Mouse (Mus musculus) limb, embryonic 10.5 days (tissue): Measurements from ENCODE around the gene Klhl18. TPM values are rescaled to one million over a fixed set of nuclear protein-coding genes. Genes with fewer than 3 reads are reported as not detected.
A peak's percentile ranks its signal among the peaks of the same experiment; 100 is the strongest.

Experiments used
- DNase-seq: peaks from one replicate; pipeline ENCODE4 v3.0.0-alpha.2; 2017; ENCODE audit warnings: low spot score
- H3K27ac ChIP-seq: fragments of 300-500 bp; sonication (generic); 2 replicates; pipeline ENCODE4 v1.5.1; 2016; ENCODE audit warnings: mild to moderate bottlenecking
- H3K27me3 ChIP-seq: fragments of 300-500 bp; sonication (generic); 2 replicates; pipeline ENCODE4 v1.6.1; 2016; ENCODE audit warnings: low read depth, mild to moderate bottlenecking; ENCODE audit not compliant: poor library complexity, severe bottlenecking
- H3K36me3 ChIP-seq: fragments of 300-500 bp; sonication (generic); 2 replicates; pipeline ENCODE4 v1.6.1; 2016; ENCODE audit warnings: mild to moderate bottlenecking, moderate library complexity
- H3K4me1 ChIP-seq: fragments of 300-500 bp; sonication (generic); 2 replicates; pipeline ENCODE4 v1.6.1; 2016
- H3K4me3 ChIP-seq: fragments of 300-500 bp; sonication (generic); 2 replicates; pipeline ENCODE4 v1.5.1; 2016; ENCODE audit warnings: mild to moderate bottlenecking, moderate library complexity
- H3K9me3 ChIP-seq: fragments of 300-500 bp; sonication (generic); replicated peaks from 2 replicates; pipeline ENCODE4 v1.6.1; 2016; ENCODE audit warnings: mild to moderate bottlenecking
- WGBS: fragments of 180-500 bp; shearing (Covaris S2); methylation state at CpG from one replicate; pipeline ENCODE4 v1.1.7; 2016; 5-methylcytosine and 5-hydroxymethylcytosine counted together
- polyA plus RNA-seq: library from polyadenylated mRNA; unstranded; fragments of >200 nt; fragmentation: Nextera tagmentation; extraction: Ambion mirVana; gene quantifications from 2 replicates; pipeline ENCODE4 v1.2.1, GENCODE M21; 2016

Gene Klhl18
- polyA plus RNA-seq, 1 experiment from 2014 or later, result 8.5 TPM

DNA sequence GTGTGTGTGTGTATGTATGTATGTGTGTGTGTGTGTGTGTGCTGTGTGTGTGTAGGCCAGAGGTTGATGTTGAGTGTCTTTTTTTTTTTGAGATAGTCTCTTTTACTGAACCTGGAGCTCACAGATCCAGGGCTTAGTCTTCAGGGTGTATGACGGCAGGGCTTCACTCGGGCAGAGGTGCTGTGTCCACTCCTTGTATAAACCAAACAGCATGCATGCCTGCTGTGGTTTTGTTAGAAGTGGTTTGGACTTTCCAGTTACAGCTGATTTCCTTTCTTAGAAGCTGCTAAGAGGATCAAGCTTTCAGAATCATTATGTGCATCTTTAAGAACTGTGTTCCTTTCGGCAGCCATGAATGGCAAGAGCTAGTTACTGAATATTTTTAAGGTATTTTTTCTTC is 18.6 kb downstream of the Klhl18 start:
- no peaks in the 10 kb centered on the region for H3K27me3 ChIP-seq
- no peaks in the 10 kb centered on the region for H3K9me3 ChIP-seq
- DNase-seq, result no peak
- H3K27ac ChIP-seq, result no peak overlapping the region
- no peak overlapping the region for H3K4me3 ChIP-seq
- peaks cover 4% of the 10 kb centered on the region for H3K36me3 ChIP-seq
- WGBS, result 94% methylated on average over 3 of the region's 3 CpGs
- no peaks in the 10 kb centered on the region for H3K4me1 ChIP-seq

DNA sequence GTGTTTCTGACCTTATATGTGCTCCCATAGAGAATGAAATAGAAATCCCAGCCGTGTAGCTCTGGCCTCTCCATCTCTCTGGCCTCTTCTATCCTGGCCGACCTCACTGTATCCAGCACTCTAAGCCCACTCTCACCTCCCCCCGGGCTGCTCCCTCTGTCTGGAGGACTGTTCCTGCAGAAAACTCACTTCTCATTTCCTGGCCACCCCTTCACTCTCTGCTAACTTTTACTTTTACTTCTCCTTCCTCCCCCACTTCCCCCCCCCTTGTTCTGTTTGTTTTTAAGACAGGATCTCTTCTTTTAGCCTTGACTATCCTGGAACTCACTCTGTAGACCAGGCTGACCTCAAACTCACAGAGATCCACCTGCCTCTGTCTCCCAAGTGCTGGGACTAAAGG is 24.0 kb downstream of the Klhl18 start:
- Histone ChIP-seq H3K9me3 (no peaks in the 10 kb centered on the region), H3K4me1 (peaks cover 6% of the 10 kb centered on the region), H3K27ac (no peak overlapping the region), H3K4me3 (no peak overlapping the region), H3K27me3 (no peaks in the 10 kb centered on the region), H3K36me3 (peaks cover 18% of the 10 kb centered on the region)
- DNase-seq, result no peak
- WGBS, result 85% methylated on average over 3 of the region's 3 CpGs

DNA sequence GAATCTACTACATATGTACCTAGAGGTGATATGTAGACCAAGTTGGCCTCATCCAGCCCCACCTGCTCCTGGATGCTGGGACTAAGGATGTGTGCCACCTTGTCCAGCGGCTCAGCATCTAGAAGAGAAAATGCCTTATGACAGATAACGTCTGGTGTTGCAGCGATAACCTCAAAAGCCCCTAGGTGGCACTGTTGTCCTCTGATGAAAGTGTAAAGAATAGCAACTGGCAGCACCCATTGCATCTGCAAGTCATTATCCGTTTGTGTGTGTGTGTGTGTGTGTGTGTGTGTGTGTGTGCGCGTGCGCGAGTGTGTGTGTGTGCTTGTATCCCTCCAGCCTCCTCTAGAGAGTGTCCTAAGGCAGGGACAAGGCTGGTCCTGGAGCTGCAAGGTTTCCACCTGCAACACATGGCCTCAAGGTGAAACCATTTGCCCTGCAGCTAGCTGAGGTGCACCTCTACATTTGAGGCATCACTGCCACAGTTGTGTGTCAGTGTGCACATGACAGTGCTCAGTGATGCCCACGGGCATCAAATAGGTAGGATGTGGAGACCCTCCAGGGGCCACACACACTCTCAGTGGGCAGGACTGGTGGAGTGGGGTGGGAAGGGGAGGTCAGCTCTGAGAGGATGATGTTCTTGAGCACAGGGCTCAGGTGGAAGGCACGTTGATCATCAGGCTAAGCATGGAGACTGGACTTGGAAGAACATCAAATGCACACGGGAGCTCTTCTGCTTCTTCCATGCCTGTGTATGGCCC is 27.5 kb downstream of the Klhl18 start:
- peak overlapping the region; percentile 65 for H3K27ac ChIP-seq
- WGBS, result 36% methylated on average over 11 of the region's 11 CpGs

DNA sequence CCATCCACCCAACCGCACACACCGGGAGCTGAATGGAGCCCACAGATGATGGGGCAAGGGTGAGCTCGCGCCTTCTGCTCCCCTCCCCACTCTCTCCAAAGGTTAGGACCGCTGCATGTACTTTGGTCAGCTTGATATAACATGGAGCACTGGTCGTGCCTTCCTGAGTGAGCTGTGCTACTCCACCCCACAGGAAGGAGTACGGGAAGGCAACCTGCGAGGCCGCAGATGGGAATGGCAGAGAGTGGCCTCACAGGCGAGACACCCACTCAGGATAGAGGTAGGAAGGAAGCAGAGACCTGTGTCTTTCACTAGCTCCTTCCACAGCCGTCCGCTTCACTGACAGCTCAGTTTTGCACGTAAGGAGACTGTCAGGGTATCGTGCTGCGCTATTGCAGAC is 28.1 kb downstream of the Klhl18 start:
- WGBS, result 86% methylated on average over 15 of the region's 15 CpGs
- DNase-seq, result no peak
- Histone ChIP-seq H3K4me3 (no peak overlapping the region), H3K27ac (no peak overlapping the region), H3K9me3 (no peaks in the 10 kb centered on the region), H3K27me3 (no peaks in the 10 kb centered on the region), H3K4me1 (peaks cover 6% of the 10 kb centered on the region), H3K36me3 (peaks cover 24% of the 10 kb centered on the region)

More for the DNA sequence above, 27.5 kb downstream of the Klhl18 start:
- Histone ChIP-seq H3K36me3 (peaks cover 18% of the 10 kb centered on the region), H3K4me1 (peaks cover 6% of the 10 kb centered on the region), H3K9me3 (no peaks in the 10 kb centered on the region), H3K4me3 (no peak overlapping the region), H3K27me3 (no peaks in the 10 kb centered on the region)
- DNase-seq, result peak; percentile 87

DNA sequence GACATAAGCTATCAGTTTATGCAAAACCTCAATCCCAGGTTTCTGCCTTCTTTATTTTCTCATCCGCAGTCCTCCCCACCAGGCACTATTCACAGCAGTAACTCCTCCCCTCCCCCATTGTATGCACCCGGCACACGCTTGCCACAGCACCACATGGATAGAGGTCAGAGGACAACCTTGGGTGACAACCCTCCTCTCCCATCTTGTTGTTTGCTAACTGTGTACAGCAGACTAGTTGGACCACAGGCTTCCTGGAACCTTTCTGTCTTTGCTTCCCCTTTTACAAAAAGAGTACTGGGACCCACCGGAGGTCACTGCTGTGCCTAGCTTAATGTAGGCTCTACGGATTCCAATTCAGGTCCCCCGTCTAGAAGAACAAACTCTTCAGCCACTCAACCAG is 35.9 kb downstream of the Klhl18 start:
- DNase-seq, result no peak
- Histone ChIP-seq H3K27me3 (no peaks in the 10 kb centered on the region), H3K4me3 (no peak overlapping the region), H3K9me3 (no peaks in the 10 kb centered on the region), H3K36me3 (peaks cover 26% of the 10 kb centered on the region), H3K27ac (no peak overlapping the region), H3K4me1 (no peaks in the 10 kb centered on the region)
- WGBS, result 91% methylated on average over 6 of the region's 6 CpGs

DNA sequence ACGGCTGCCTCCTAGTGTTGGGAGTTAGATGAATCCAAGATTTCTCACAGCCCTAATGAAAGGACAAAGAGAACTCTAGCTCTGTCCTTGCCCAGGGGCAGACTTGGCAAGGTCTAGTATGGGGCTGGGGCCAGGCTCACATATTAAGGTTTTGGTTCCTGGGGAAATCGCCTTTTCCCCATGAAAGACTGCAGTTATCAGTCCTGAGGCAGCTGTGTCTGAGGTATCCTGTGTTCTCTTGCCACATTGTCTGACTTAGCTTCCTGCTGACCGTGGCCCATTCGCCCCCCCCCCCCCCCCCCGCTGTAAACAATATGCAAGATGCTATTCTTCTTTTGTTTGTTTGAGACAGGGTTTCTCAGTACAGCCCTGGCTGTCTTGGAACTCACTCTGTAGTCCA is 36.4 kb downstream of the Klhl18 start:
- WGBS, result 67% methylated on average over 5 of the region's 5 CpGs
- Histone ChIP-seq H3K27me3 (no peaks in the 10 kb centered on the region), H3K9me3 (no peaks in the 10 kb centered on the region), H3K36me3 (peaks cover 30% of the 10 kb centered on the region), H3K4me1 (no peaks in the 10 kb centered on the region), H3K27ac (no peak overlapping the region), H3K4me3 (no peak overlapping the region)
- DNase-seq, result no peak

DNA sequence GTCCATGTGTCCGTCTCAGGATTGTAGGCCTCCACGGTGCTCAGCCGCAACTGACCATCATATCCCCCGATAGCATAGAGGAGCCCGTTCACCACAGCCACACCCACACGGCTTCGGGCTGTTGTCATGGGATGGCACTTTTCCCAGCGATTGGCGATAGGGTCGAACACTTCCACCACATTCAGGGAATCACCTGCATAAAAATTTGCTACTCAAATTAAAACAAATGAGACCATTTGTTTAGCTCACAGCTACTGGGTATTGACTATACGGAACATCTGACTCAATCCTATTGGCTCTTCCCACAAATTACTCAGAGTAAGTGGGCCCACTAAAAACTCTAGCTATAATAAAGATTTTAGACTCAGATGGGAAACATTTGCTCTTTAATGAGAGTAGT is 40.5 kb downstream of the Klhl18 start:
- Histone ChIP-seq H3K9me3 (no peaks in the 10 kb centered on the region), H3K36me3 (peaks cover 21% of the 10 kb centered on the region), H3K4me3 (no peak overlapping the region), H3K27me3 (no peaks in the 10 kb centered on the region), H3K27ac (no peak overlapping the region), H3K4me1 (no peaks in the 10 kb centered on the region)
- no peak for DNase-seq
- 95% methylated on average over 11 of the region's 11 CpGs for WGBS

DNA sequence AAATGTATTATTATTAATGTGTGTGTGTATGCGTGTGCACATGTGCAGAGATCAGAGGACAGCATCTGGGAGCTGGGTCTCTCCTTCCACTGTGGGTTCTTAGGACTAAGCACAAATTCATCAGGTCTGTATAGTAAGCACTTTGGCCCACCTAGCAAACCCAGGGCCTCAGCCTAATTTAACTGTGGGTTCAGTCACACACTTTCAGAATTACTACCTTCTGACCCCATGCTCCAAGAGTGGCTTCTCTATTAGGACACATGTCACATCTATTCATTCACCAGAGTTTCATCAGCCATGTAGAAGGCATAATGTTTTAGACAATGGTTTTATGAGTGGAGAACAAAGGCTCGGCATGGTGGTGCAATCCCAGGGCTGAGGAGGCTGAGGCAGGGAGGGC is 43.4 kb downstream of the Klhl18 start:
- H3K27ac ChIP-seq, result no peak overlapping the region
- WGBS, result 97% methylated on average over 2 of the region's 2 CpGs
- H3K9me3 ChIP-seq, result no peaks in the 10 kb centered on the region
- H3K4me3 ChIP-seq, result no peak overlapping the region
- H3K27me3 ChIP-seq, result no peaks in the 10 kb centered on the region
- DNase-seq, result no peak
- H3K4me1 ChIP-seq, result no peaks in the 10 kb centered on the region
- H3K36me3 ChIP-seq, result peaks cover 45% of the 10 kb centered on the region

DNA sequence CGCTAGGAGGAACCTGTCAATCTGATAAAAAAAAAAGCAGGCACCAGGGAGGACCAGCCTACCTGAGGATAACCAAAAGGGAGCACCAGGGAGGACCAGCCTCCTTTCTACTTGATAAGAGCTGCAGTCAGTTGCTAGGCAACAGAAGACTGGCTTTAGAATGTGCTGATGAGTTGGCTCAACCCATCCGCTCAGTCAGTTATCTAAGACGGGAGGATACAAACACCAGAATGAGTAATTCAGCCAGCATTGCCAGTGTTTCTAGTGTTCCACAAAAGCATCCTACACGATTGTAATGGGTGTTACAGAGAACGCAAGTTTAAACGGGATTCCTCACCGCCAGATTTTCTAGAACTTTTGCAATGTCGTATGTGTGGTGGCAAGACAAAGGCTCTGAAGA is 45.3 kb downstream of the Klhl18 start:
- DNase-seq, result no peak
- WGBS, result 88% methylated on average over 8 of the region's 8 CpGs
- Histone ChIP-seq H3K27ac (no peak overlapping the region), H3K4me1 (no peaks in the 10 kb centered on the region), H3K4me3 (no peak overlapping the region), H3K9me3 (no peaks in the 10 kb centered on the region), H3K36me3 (peaks cover 55% of the 10 kb centered on the region), H3K27me3 (no peaks in the 10 kb centered on the region)

DNA sequence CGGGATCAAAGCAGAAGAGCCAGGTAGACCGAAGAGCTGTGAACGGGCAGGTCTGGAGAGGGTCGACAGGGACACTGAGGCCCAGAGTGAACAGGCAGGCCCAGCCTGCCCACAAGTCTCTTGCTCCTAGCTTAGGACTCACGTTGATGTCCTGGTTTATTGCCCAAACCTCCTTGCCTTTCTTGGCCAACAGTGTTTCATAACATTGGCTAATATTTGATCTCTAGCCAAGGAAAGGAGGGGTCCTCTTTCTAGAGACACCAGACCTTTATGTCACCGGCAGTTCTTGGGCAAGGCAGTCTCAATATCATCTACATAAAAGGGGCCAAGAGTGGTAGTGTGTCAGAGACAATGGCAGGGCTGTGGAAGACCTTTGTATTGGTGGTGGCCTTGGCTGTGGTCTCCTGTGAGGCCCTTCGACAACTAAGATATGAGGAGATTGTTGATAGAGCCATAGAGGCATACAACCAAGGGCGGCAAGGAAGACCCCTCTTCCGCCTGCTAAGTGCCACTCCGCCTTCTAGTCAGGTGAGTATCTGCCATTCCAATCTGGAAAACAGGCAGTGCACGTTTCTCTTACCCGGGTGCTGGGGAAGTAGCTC is 56.9 kb downstream of the Klhl18 start, which contains the start of gene Ngp:
Gene Ngp (plus strand): TSS at position 237 of the 602 bp plus-strand sequence.
- Histone ChIP-seq H3K4me1 (no peaks in the 10 kb centered on the region), H3K27me3 (no peaks in the 10 kb centered on the region), H3K36me3 (no peaks in the 10 kb centered on the region), H3K9me3 (no peaks in the 10 kb centered on the region), H3K4me3 (no peak within 1 kb of the TSS), H3K27ac (no peak within 1 kb of the TSS)
- WGBS, result 91% methylated on average over 12 of the region's 12 CpGs
- no peak for DNase-seq

DNA sequence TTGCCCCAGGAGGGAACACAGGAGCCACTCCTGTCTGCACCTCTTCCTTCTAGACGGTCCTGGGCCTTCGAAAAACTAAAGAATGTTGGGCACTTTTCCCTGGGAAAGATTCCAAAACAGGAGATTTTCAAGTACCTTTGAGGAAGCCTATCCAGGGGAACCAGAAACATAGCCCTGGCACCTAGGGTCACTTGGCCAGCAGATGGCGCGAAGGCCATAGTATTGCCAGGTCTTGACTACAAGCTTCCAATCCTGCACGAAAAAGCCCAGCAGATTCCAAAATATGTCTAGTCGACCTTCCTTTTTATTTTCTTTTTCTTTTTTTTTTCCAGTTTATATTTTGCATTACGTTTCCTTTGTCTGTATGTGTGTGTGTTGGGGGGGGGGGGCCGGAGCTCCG is 62.7 kb downstream of the Klhl18 start:
- Histone ChIP-seq H3K27me3 (no peaks in the 10 kb centered on the region), H3K9me3 (no peaks in the 10 kb centered on the region), H3K4me3 (no peak overlapping the region), H3K36me3 (no peaks in the 10 kb centered on the region), H3K27ac (no peak overlapping the region), H3K4me1 (peaks cover 4% of the 10 kb centered on the region)
- 66% methylated on average over 9 of the region's 9 CpGs for WGBS
- peak; percentile 60 for DNase-seq

DNA sequence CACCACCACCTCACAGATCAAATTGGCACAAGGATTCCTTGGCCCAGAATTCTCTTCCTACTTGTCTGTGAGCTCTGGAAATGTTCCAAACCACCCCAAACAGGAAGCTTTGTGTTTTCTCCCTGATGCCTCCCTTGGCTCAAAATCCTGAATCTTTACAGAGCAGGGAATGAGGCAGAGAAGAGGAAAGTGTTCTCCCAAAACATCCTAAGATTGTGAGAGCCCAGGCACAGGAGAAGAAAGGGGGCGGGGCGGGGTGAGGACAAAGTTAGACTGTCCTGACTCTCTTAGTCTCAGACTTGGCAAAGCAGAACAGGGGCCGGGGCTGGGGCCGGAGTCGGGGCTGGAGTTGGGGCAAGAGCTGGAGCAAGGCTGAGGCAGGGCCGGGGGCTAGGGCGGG is 63.6 kb downstream of the Klhl18 start:
- Histone ChIP-seq H3K4me1 (peaks cover 8% of the 10 kb centered on the region), H3K36me3 (no peaks in the 10 kb centered on the region), H3K27me3 (no peaks in the 10 kb centered on the region), H3K4me3 (no peak overlapping the region), H3K9me3 (no peaks in the 10 kb centered on the region), H3K27ac (no peak overlapping the region)
- 86% methylated on average over 7 of the region's 7 CpGs for WGBS
- no peak for DNase-seq

DNA sequence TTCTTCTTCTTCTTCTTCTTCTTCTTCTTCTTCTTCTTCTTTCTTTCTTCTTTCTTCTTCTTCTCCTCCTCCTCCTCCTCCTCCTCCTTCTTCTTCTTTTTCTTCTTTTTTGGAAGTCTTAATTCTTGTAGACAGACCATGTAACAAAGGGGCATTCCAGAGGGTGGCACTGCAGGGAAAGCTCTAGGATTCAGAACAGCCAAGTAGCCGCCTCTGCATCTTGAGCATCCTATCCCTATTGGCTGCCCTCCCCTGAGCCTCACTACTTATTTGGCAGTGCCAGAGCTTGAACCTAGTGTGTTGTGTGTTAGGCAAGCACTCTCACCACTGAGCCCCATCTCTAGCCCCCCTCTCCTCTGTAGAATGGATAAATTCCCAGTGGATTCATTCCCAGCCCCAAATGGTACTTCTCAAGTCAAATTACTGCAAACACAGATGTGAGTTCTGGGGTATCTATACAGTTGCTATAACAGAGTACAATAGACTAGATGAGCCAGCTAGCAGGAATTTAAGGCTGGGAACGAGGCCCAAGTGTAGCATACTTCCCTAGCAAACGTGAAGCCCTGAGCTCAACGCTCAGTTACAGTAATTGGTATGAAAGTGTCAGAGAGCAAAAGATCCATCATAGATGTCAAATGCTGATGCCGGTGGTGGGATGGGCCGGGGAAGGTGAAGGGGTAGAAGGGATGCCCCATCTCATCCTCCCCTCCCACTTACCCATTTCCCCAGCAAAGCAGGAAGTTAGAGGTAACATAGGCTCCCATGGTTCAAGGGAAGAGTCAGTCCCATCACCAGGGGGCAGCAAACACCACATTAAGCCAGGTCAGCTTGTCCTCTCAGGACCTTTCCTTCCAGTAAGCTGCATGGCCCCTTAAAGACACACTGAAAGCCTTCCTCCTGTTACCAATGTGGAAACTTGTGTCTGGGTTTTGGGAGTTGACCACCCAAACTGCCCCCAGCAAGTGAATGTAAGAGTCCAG is 65.3 kb downstream of the Klhl18 start:
- peak; percentile 87 for DNase-seq
- Histone ChIP-seq H3K27ac (no peak overlapping the region), H3K4me1 (peaks cover 19% of the 10 kb centered on the region), H3K36me3 (no peaks in the 10 kb centered on the region), H3K9me3 (no peaks in the 10 kb centered on the region), H3K27me3 (no peaks in the 10 kb centered on the region), H3K4me3 (no peak overlapping the region)
- WGBS, result 41% methylated on average over 6 of the region's 6 CpGs
